Mouse (Mus musculus) neural tube, embryonic 14.5 days (tissue): ENCODE measurements around the gene Prmt2. TPM values are rescaled to one million over a fixed set of nuclear protein-coding genes. Genes with fewer than 3 reads are reported as not detected.

Source experiments
- ATAC-seq: fragments of 200-750 bp; cut with Nextera tagmentation; 2 replicates; pipeline ENCODE4 v1.8.0; 2017; ENCODE audit warnings: low read depth, mild to moderate bottlenecking, moderate TSS enrichment, moderate library complexity
- H3K27ac ChIP-seq: fragments of 300-500 bp; sonication (generic); 2 replicates; pipeline ENCODE4 v1.5.1; 2014; ENCODE audit warnings: low read depth, mild to moderate bottlenecking, control low read depth, low read length, moderate library complexity, mixed read lengths
- H3K27me3 ChIP-seq: fragments of 300-500 bp; sonication (generic); 2 replicates; pipeline ENCODE4 v1.6.1; 2014; ENCODE audit warnings: low read length; ENCODE audit not compliant: control insufficient read depth, insufficient read depth
- H3K36me3 ChIP-seq: fragments of 300-500 bp; sonication (generic); 2 replicates; pipeline ENCODE4 v1.6.1; 2014; ENCODE audit warnings: low read length, mixed read lengths; ENCODE audit not compliant: control insufficient read depth, insufficient read depth
- H3K4me1 ChIP-seq: fragments of 300-500 bp; sonication (generic); 2 replicates; pipeline ENCODE4 v1.6.1; 2014; ENCODE audit warnings: low read length; ENCODE audit not compliant: control insufficient read depth, insufficient read depth
- H3K4me2 ChIP-seq: fragments of 300-500 bp; sonication (generic); 2 replicates; pipeline ENCODE4 v1.6.1; 2014; ENCODE audit warnings: mild to moderate bottlenecking, low read depth, low read length, control low read depth
- H3K4me3 ChIP-seq: fragments of 300-500 bp; sonication (generic); 2 replicates; pipeline ENCODE4 v1.5.1; 2014; ENCODE audit warnings: low read depth, low read length, control low read depth, mixed read lengths
- H3K9ac ChIP-seq: fragments of 300-500 bp; sonication (generic); replicated peaks from 2 replicates; pipeline ENCODE4 v1.6.1; 2014; ENCODE audit warnings: low read depth, mild to moderate bottlenecking, control low read depth, low read length, mixed read lengths
- H3K9me3 ChIP-seq: fragments of 300-500 bp; sonication (generic); 2 replicates; pipeline ENCODE4 v1.6.1; 2016; ENCODE audit warnings: low read length; ENCODE audit not compliant: control insufficient read depth
- WGBS: fragments of 180-500 bp; shearing (Covaris S2); extraction: QIAGEN DNeasy Blood & Tissue Kit; methylation state at CpG from one replicate; pipeline ENCODE4 v1.1.7; 2014; 5-methylcytosine and 5-hydroxymethylcytosine counted together
- polyA plus RNA-seq: library from polyadenylated mRNA; unstranded; fragments of >200 nt; fragmentation: Nextera tagmentation; extraction: Ambion mirVana; gene quantifications from 2 replicates; pipeline ENCODE4 v1.2.1, GENCODE M21; 2014

Prmt2 gene
- polyA plus RNA-seq, 1 experiment from 2014 or later = 325 TPM

- Histone ChIP-seq H3K4me2 (no peak overlapping the region), H3K4me1 (no peaks in the 10 kb centered on the region), H3K27ac (no peak overlapping the region), H3K9me3 (no peaks in the 10 kb centered on the region), H3K27me3 (no peaks in the 10 kb centered on the region), H3K9ac (no peak overlapping the region), H3K36me3 (0 out of 2 replicates have a peak, but pooled peaks cover 3% of the 10 kb centered on the region), H3K4me3 (no peak overlapping the region)
- WGBS = 86% methylated on average over 12 of the region's 12 CpGs
- no peak for ATAC-seq
These were observed 20.2 kb upstream of the Prmt2 start for GRCm38 (mm10) chr10:76257719-76258390.

GRCm38 (mm10) chr10:76257231-76257630 is 19.6 kb upstream of the Prmt2 start:
- Histone ChIP-seq H3K27me3 (no peaks in the 10 kb centered on the region), H3K27ac (no peak overlapping the region), H3K4me1 (no peaks in the 10 kb centered on the region), H3K4me2 (no peak overlapping the region), H3K9me3 (no peaks in the 10 kb centered on the region), H3K9ac (no peak overlapping the region), H3K36me3 (0 out of 2 replicates have a peak, but pooled peaks cover 3% of the 10 kb centered on the region), H3K4me3 (no peak overlapping the region)
- WGBS = 93% methylated on average over 7 of the region's 7 CpGs
- ATAC-seq = no peak

- 47% methylated on average over 6 of the region's 6 CpGs for WGBS
- Histone ChIP-seq H3K27ac (no peak overlapping the region), H3K4me2 (no peak overlapping the region), H3K9me3 (no peaks in the 10 kb centered on the region), H3K36me3 (no peaks in the 10 kb centered on the region), H3K27me3 (no peaks in the 10 kb centered on the region), H3K9ac (no peak overlapping the region), H3K4me1 (no peaks in the 10 kb centered on the region), H3K4me3 (no peak overlapping the region)
- no peak for ATAC-seq
These were observed 18.0 kb upstream of the Prmt2 start for GRCm38 (mm10) chr10:76255617-76256016.

- H3K27me3 ChIP-seq = no peaks in the 10 kb centered on the region
- no peak within 1 kb of the TSS for H3K27ac ChIP-seq
- H3K9me3 ChIP-seq = no peaks in the 10 kb centered on the region
- H3K4me3 ChIP-seq = no peak within 1 kb of the TSS
- H3K4me1 ChIP-seq = no peaks in the 10 kb centered on the region
- no peaks in the 10 kb centered on the region for H3K36me3 ChIP-seq
- H3K9ac ChIP-seq = no peak within 1 kb of the TSS
- H3K4me2 ChIP-seq = no peak within 1 kb of the TSS
- WGBS = 56% methylated on average over 4 of the region's 4 CpGs
- ATAC-seq = peak; percentile 49; the same call in 1 of the 2 replicates
These were observed 15.9 kb upstream of the Prmt2 start, which contains the start of gene S100b for GRCm38 (mm10) chr10:76253536-76253935. Gene S100b (plus strand): TSS chr10:76253853.

GRCm38 (mm10) chr10:76253079-76253478 is 15.4 kb upstream of the Prmt2 start:
- ATAC-seq = no peak
- Histone ChIP-seq H3K4me2 (no peak overlapping the region), H3K36me3 (no peaks in the 10 kb centered on the region), H3K9ac (no peak overlapping the region), H3K27me3 (no peaks in the 10 kb centered on the region), H3K27ac (no peak overlapping the region), H3K9me3 (no peaks in the 10 kb centered on the region), H3K4me1 (no peaks in the 10 kb centered on the region), H3K4me3 (no peak overlapping the region)
- WGBS = 96% methylated on average over 1 of the region's 1 CpGs

- Histone ChIP-seq H3K4me2 (no peak overlapping the region), H3K4me1 (no peaks in the 10 kb centered on the region), H3K36me3 (no peaks in the 10 kb centered on the region), H3K27me3 (no peaks in the 10 kb centered on the region), H3K9ac (no peak overlapping the region), H3K9me3 (no peaks in the 10 kb centered on the region), H3K27ac (no peak overlapping the region), H3K4me3 (no peak overlapping the region)
- ATAC-seq = no peak
- WGBS = 54% methylated on average over 7 of the region's 7 CpGs
These were observed 13.2 kb upstream of the Prmt2 start for GRCm38 (mm10) chr10:76250870-76251269.

- no peak overlapping the region for H3K9ac ChIP-seq
- no peak for ATAC-seq
- no peaks in the 10 kb centered on the region for H3K27me3 ChIP-seq
- no peaks in the 10 kb centered on the region for H3K4me1 ChIP-seq
- no peak overlapping the region for H3K4me3 ChIP-seq
- 71% methylated on average over 5 of the region's 5 CpGs for WGBS
- no peaks in the 10 kb centered on the region for H3K9me3 ChIP-seq
- no peaks in the 10 kb centered on the region for H3K36me3 ChIP-seq
- H3K4me2 ChIP-seq = no peak overlapping the region
- no peak overlapping the region for H3K27ac ChIP-seq
These were observed 10.9 kb upstream of the Prmt2 start for GRCm38 (mm10) chr10:76248647-76248968.

GRCm38 (mm10) chr10:76247960-76248646 is 10.4 kb upstream of the Prmt2 start:
- Histone ChIP-seq H3K4me3 (no peak overlapping the region), H3K27ac (no peak overlapping the region), H3K4me2 (no peak overlapping the region), H3K9ac (no peak overlapping the region), H3K27me3 (no peaks in the 10 kb centered on the region), H3K36me3 (no peaks in the 10 kb centered on the region), H3K9me3 (no peaks in the 10 kb centered on the region), H3K4me1 (no peaks in the 10 kb centered on the region)
- 36% methylated on average over 21 of the region's 21 CpGs for WGBS
- ATAC-seq = no peak

- no peaks in the 10 kb centered on the region for H3K9me3 ChIP-seq
- H3K4me3 ChIP-seq = no peak overlapping the region
- H3K4me1 ChIP-seq = no peaks in the 10 kb centered on the region
- H3K27ac ChIP-seq = no peak overlapping the region
- no peaks in the 10 kb centered on the region for H3K36me3 ChIP-seq
- H3K27me3 ChIP-seq = no peaks in the 10 kb centered on the region
- no peak for ATAC-seq
- 65% methylated on average over 4 of the region's 4 CpGs for WGBS
- H3K9ac ChIP-seq = no peak overlapping the region
- no peak overlapping the region for H3K4me2 ChIP-seq
These were observed 8.9 kb upstream of the Prmt2 start for GRCm38 (mm10) chr10:76246601-76247000.
